ENCODE assay signal across 18 mouse cellular contexts in genomic region chr16:34073930-34074329, GRCm38 (mm10).
A peak's percentile ranks its signal among the peaks of the same experiment; 100 is the strongest.
DNase-seq lines count a peak whose midpoint lies in the region; ATAC-seq and TF ChIP-seq lines count a peak whose summit lies in the region.
"Had no signal": no experiment of that assay in that cellular context is flagged by ENCODE, and none has a peak within 500 bp of the region (broad histone marks: within the 10 kb centered on the region; RNA-seq: fewer than 3 reads in every experiment).

No protein-coding gene starts in this region.

- intact Hi-C loops in heart, adult 2 months (cut with DNase I) = no loop called here

- peaks cover 2% of the 10 kb centered on the region; the same call in 1 of the 2 replicates for H3K79me2 ChIP-seq in heart, adult 2 months (replicated peaks; ENCODE audit: control insufficient read depth, insufficient read depth, low read length)

- H3K27me3 ChIP-seq in heart, adult 2 months (ENCODE audit: control insufficient read depth, insufficient read depth, low read length) = no peaks in the 10 kb centered on the region
- H3K27me3 ChIP-seq in liver, postnatal 0 days (ENCODE audit: insufficient read depth, low read length) = no peaks in the 10 kb centered on the region
- H3K27me3 ChIP-seq in E14TG2a.4 (ENCODE audit: insufficient read depth, low read length) = no peaks in the 10 kb centered on the region
- no peaks in the 10 kb centered on the region for H3K27me3 ChIP-seq in limb, embryonic 10.5 days (ENCODE audit: low read depth, poor library complexity, severe bottlenecking)
- H3K27me3 ChIP-seq: limb, embryonic 13.5 days; neural tube, embryonic 12.5 days had no signal

- no peak overlapping the region for H3K4me2 ChIP-seq in liver, postnatal 0 days (ENCODE audit: low read depth, low read length)
- H3K4me2 ChIP-seq: limb, embryonic 13.5 days; neural tube, embryonic 12.5 days had no signal

- ATAC-seq in liver, postnatal 0 days = no peak
- ATAC-seq: activated CD4-positive, CD25-positive, alpha-beta regulatory T cell, adult 4 months; forebrain, embryonic 16.5 days had no signal

- TF ChIP-seq POLR2A in heart, adult 2 months (IDR thresholded peaks at IDR 0.05; ENCODE audit: insufficient read depth, low read depth, low read length) = no peak

- H3K4me1 ChIP-seq in heart, adult 2 months (ENCODE audit: control insufficient read depth, insufficient read depth, low read length) = peaks cover 2% of the 10 kb centered on the region
- H3K4me1 ChIP-seq in liver, postnatal 0 days (ENCODE audit: insufficient read depth) = no peaks in the 10 kb centered on the region
- H3K4me1 ChIP-seq in E14TG2a.4 (replicated peaks; ENCODE audit: low read depth, low read length) = peaks cover 12% of the 10 kb centered on the region; the same call in 1 of the 2 replicates
- peaks cover 10% of the 10 kb centered on the region for H3K4me1 ChIP-seq in limb, embryonic 10.5 days
- H3K4me1 ChIP-seq: neural tube, embryonic 12.5 days had no signal

- H3K4me3 ChIP-seq in heart, adult 2 months = no peak overlapping the region
- H3K4me3 ChIP-seq in liver, postnatal 0 days (ENCODE audit: low read depth, low read length) = no peak overlapping the region
- H3K4me3 ChIP-seq in E14TG2a.4 (replicated peaks; ENCODE audit: low read length) = no peak overlapping the region
- no peak overlapping the region for H3K4me3 ChIP-seq in limb, embryonic 10.5 days
- H3K4me3 ChIP-seq: erythroblast, embryonic 14.5 days; limb, embryonic 13.5 days; neural tube, embryonic 12.5 days had no signal

- no peak overlapping the region for H3K9ac ChIP-seq in heart, adult 2 months (ENCODE audit: low read depth, low read length)
- no peak overlapping the region for H3K9ac ChIP-seq in liver, postnatal 0 days (replicated peaks)
- H3K9ac ChIP-seq: limb, embryonic 13.5 days; neural tube, embryonic 12.5 days had no signal

- WGBS in heart, adult 2 months = 96% methylated on average over 4 of the region's 4 CpGs
- 90% methylated on average over 4 of the region's 4 CpGs for WGBS in liver, postnatal 0 days (ENCODE audit: insufficient replicate concordance)
- WGBS in limb, embryonic 10.5 days = 88% methylated on average over 4 of the region's 4 CpGs

- DNase-seq in heart, adult 2 months = no peak
- no peak for DNase-seq in heart, postnatal 4 days
- no peak for DNase-seq in liver, postnatal 0 days
- no peak for DNase-seq in liver
- DNase-seq in induced T-regulatory cell, adult 2 months (ENCODE audit: low read depth) = peak; percentile 3
- no peak for DNase-seq in limb, embryonic 10.5 days (ENCODE audit: low spot score)
- DNase-seq: adrenal gland, postnatal 14 days; cerebellum, adult 11-12 months; cerebellum, postnatal 36 days; heart, adult 11 months; spleen, adult 18-20 months; thymus, postnatal 14 days had no signal

- no peak for TF ChIP-seq EP300 in heart, adult 2 months (IDR thresholded peaks at IDR 0.05; ENCODE audit: insufficient read depth, low read depth, low read length)
- no peak for TF ChIP-seq EP300 in liver, postnatal 0 days (IDR thresholded peaks at IDR 0.05; ENCODE audit: low read depth)

- H3K27ac ChIP-seq in heart, adult 2 months = no peak overlapping the region
- H3K27ac ChIP-seq in liver, postnatal 0 days (ENCODE audit: low read depth) = no peak overlapping the region
- H3K27ac ChIP-seq in limb, embryonic 10.5 days = no peak overlapping the region
- H3K27ac ChIP-seq: limb, embryonic 13.5 days; neural tube, embryonic 12.5 days had no signal

- H3K9me3 ChIP-seq in liver, postnatal 0 days (ENCODE audit: low read length) = no peaks in the 10 kb centered on the region
- H3K9me3 ChIP-seq in E14TG2a.4 (ENCODE audit: low read length) = no peaks in the 10 kb centered on the region; the same call in 1 of the 2 replicates
- no peaks in the 10 kb centered on the region for H3K9me3 ChIP-seq in limb, embryonic 10.5 days (replicated peaks)
- H3K9me3 ChIP-seq: limb, embryonic 13.5 days; neural tube, embryonic 12.5 days had no signal

- peak; percentile 39 for TF ChIP-seq CTCF in heart, adult 2 months (IDR thresholded peaks at IDR 0.05)
- TF ChIP-seq CTCF in liver, postnatal 0 days (IDR thresholded peaks at IDR 0.05; ENCODE audit: low read depth) = peak; percentile 33
- peak; percentile 49 for TF ChIP-seq CTCF in E14TG2a.4 (conservative IDR thresholded peaks at IDR 0.05; ENCODE audit: low read length)

- H3K36me3 ChIP-seq in heart, adult 2 months (ENCODE audit: control insufficient read depth, insufficient read depth, low read length) = no peaks in the 10 kb centered on the region
- H3K36me3 ChIP-seq in liver, postnatal 0 days (replicated peaks; ENCODE audit: insufficient read depth, low read length) = no peaks in the 10 kb centered on the region; the same call in 1 of the 2 replicates
- no peaks in the 10 kb centered on the region for H3K36me3 ChIP-seq in E14TG2a.4 (ENCODE audit: insufficient read depth, low read length)
- H3K36me3 ChIP-seq in limb, embryonic 10.5 days = no peaks in the 10 kb centered on the region
- H3K36me3 ChIP-seq: limb, embryonic 13.5 days; neural tube, embryonic 12.5 days had no signal
